Mouse (Mus musculus): Measurements from ENCODE around the gene Gzmg. TPM values are rescaled to one million over a fixed set of nuclear protein-coding genes. Genes with fewer than 3 reads are reported as not detected.
"Not testable (repeated sequence)": the region's sequence is repeated elsewhere in the genome, so short reads cannot be mapped to it uniquely, and the experiment has no call there.

Gene Gzmg
- polyA plus RNA-seq (2015; fragmentation: Nextera tagmentation; extraction: Ambion mirVana) = not detected in 2 replicates

- not testable (repeated sequence) for H3K9ac ChIP-seq; H3K36me3 ChIP-seq (replicated peaks); H3K27me3 ChIP-seq (replicated peaks); H3K4me2 ChIP-seq; H3K9me3 ChIP-seq; ATAC-seq (replicated peaks); H3K4me3 ChIP-seq; H3K27ac ChIP-seq; H3K4me1 ChIP-seq
- WGBS = 80% methylated on average over 2 of the region's 2 CpGs
These were observed at the start of gene Gzmg for GRCm38 (mm10) chr14:56159479-56159878. Gene Gzmg, minus strand, starts transcription at chr14:56159579.

GRCm38 (mm10) chr14:56205613-56206012 is 46.2 kb upstream of the Gzmg start:
- Histone ChIP-seq H3K9ac (no peak overlapping the region), H3K27me3 (replicated peaks) (no peaks in the 10 kb centered on the region), H3K4me1 (no peaks in the 10 kb centered on the region), H3K36me3 (replicated peaks) (no peaks in the 10 kb centered on the region), H3K9me3 (no peaks in the 10 kb centered on the region), H3K4me3 (no peak overlapping the region), H3K27ac (no peak overlapping the region), H3K4me2 (no peak overlapping the region)
- WGBS = 72% methylated on average over 1 of the region's 1 CpGs
- ATAC-seq (replicated peaks) = no peak

- not testable (repeated sequence) for H3K9ac ChIP-seq; H3K4me1 ChIP-seq; H3K27me3 ChIP-seq (replicated peaks); ATAC-seq (replicated peaks); H3K36me3 ChIP-seq (replicated peaks); H3K27ac ChIP-seq; H3K9me3 ChIP-seq; H3K4me3 ChIP-seq; H3K4me2 ChIP-seq
- WGBS = 34% methylated on average over 5 of the region's 5 CpGs
These were observed 45.6 kb upstream of the Gzmg start for GRCm38 (mm10) chr14:56205021-56205420.

- no peak overlapping the region for H3K4me2 ChIP-seq
- WGBS = 11% methylated on average over 2 of the region's 2 CpGs
- no peaks in the 10 kb centered on the region for H3K9me3 ChIP-seq
- H3K4me3 ChIP-seq = no peak overlapping the region
- no peaks in the 10 kb centered on the region for H3K27me3 ChIP-seq (replicated peaks)
- H3K9ac ChIP-seq = no peak overlapping the region
- H3K4me1 ChIP-seq = no peaks in the 10 kb centered on the region
- ATAC-seq (replicated peaks) = no peak
- no peak overlapping the region for H3K27ac ChIP-seq
- no peaks in the 10 kb centered on the region for H3K36me3 ChIP-seq (replicated peaks)
These were observed 44.6 kb upstream of the Gzmg start for GRCm38 (mm10) chr14:56203975-56204374.

GRCm38 (mm10) chr14:56186946-56187345 is 27.6 kb upstream of the Gzmg start:
- H3K9me3 ChIP-seq = no peaks in the 10 kb centered on the region
- H3K4me3 ChIP-seq = no peak overlapping the region
- no peaks in the 10 kb centered on the region for H3K4me1 ChIP-seq
- no peak for ATAC-seq (replicated peaks)
- no peak overlapping the region for H3K27ac ChIP-seq
- no peak overlapping the region for H3K9ac ChIP-seq
- H3K4me2 ChIP-seq = no peak overlapping the region
- 56% methylated on average over 6 of the region's 6 CpGs for WGBS
- H3K36me3 ChIP-seq (replicated peaks) = no peaks in the 10 kb centered on the region
- no peaks in the 10 kb centered on the region for H3K27me3 ChIP-seq (replicated peaks)

GRCm38 (mm10) chr14:56186521-56186920 is 27.1 kb upstream of the Gzmg start:
- no peak for ATAC-seq (replicated peaks)
- WGBS = 79% methylated on average over 5 of the region's 5 CpGs
- H3K4me2 ChIP-seq = no peak overlapping the region
- H3K4me3 ChIP-seq = no peak overlapping the region
- no peak overlapping the region for H3K27ac ChIP-seq
- H3K9ac ChIP-seq = no peak overlapping the region
- H3K36me3 ChIP-seq (replicated peaks) = no peaks in the 10 kb centered on the region
- H3K9me3 ChIP-seq = no peaks in the 10 kb centered on the region
- no peaks in the 10 kb centered on the region for H3K4me1 ChIP-seq
- no peaks in the 10 kb centered on the region for H3K27me3 ChIP-seq (replicated peaks)

GRCm38 (mm10) chr14:56177651-56178050 is 18.3 kb upstream of the Gzmg start:
- WGBS = 30% methylated on average over 8 of the region's 8 CpGs
- not testable (repeated sequence) for H3K4me3 ChIP-seq; H3K36me3 ChIP-seq (replicated peaks); H3K4me1 ChIP-seq; H3K9me3 ChIP-seq; H3K27me3 ChIP-seq (replicated peaks); H3K4me2 ChIP-seq; H3K27ac ChIP-seq; ATAC-seq (replicated peaks); H3K9ac ChIP-seq

GRCm38 (mm10) chr14:56174499-56174898 is 15.1 kb upstream of the Gzmg start, which contains the start of gene Gzmn:
Gene Gzmn, minus strand, starts transcription at chr14:56174599.
- H3K4me1 ChIP-seq = no peaks in the 10 kb centered on the region
- no peak within 1 kb of the TSS for H3K9ac ChIP-seq
- H3K27me3 ChIP-seq (replicated peaks) = no peaks in the 10 kb centered on the region
- H3K4me3 ChIP-seq = no peak within 1 kb of the TSS
- WGBS = 91% methylated on average over 5 of the region's 5 CpGs
- ATAC-seq (replicated peaks) = no peak
- no peak within 1 kb of the TSS for H3K27ac ChIP-seq
- H3K36me3 ChIP-seq (replicated peaks) = no peaks in the 10 kb centered on the region
- H3K9me3 ChIP-seq = no peaks in the 10 kb centered on the region
- no peak within 1 kb of the TSS for H3K4me2 ChIP-seq

GRCm38 (mm10) chr14:56173396-56173795 is 14.0 kb upstream of the Gzmg start:
- Histone ChIP-seq H3K36me3 (replicated peaks) (no peaks in the 10 kb centered on the region), H3K27me3 (replicated peaks) (no peaks in the 10 kb centered on the region), H3K4me2 (no peak overlapping the region), H3K9me3 (no peaks in the 10 kb centered on the region), H3K4me3 (no peak overlapping the region), H3K4me1 (no peaks in the 10 kb centered on the region), H3K9ac (no peak overlapping the region), H3K27ac (no peak overlapping the region)
- no peak for ATAC-seq (replicated peaks)
- 92% methylated on average over 6 of the region's 6 CpGs for WGBS

- H3K27ac ChIP-seq = no peak overlapping the region
- no peaks in the 10 kb centered on the region for H3K36me3 ChIP-seq (replicated peaks)
- no peak overlapping the region for H3K9ac ChIP-seq
- ATAC-seq (replicated peaks) = no peak
- no peaks in the 10 kb centered on the region for H3K9me3 ChIP-seq
- H3K4me1 ChIP-seq = no peaks in the 10 kb centered on the region
- 93% methylated on average over 5 of the region's 5 CpGs for WGBS
- H3K4me2 ChIP-seq = no peak overlapping the region
- no peaks in the 10 kb centered on the region for H3K27me3 ChIP-seq (replicated peaks)
- no peak overlapping the region for H3K4me3 ChIP-seq
These were observed 13.4 kb upstream of the Gzmg start for GRCm38 (mm10) chr14:56172744-56173143.

GRCm38 (mm10) chr14:56168009-56168408 is 8.6 kb upstream of the Gzmg start:
- no peaks in the 10 kb centered on the region for H3K9me3 ChIP-seq
- no peak overlapping the region for H3K27ac ChIP-seq
- no peaks in the 10 kb centered on the region for H3K27me3 ChIP-seq (replicated peaks)
- WGBS = 88% methylated on average over 6 of the region's 6 CpGs
- no peak for ATAC-seq (replicated peaks)
- no peaks in the 10 kb centered on the region for H3K36me3 ChIP-seq (replicated peaks)
- no peak overlapping the region for H3K4me2 ChIP-seq
- H3K4me1 ChIP-seq = no peaks in the 10 kb centered on the region
- H3K4me3 ChIP-seq = no peak overlapping the region
- H3K9ac ChIP-seq = no peak overlapping the region

GRCm38 (mm10) chr14:56162109-56162508 is 2.7 kb upstream of the Gzmg start:
- Histone ChIP-seq H3K4me1 (no peaks in the 10 kb centered on the region), H3K27ac (no peak overlapping the region), H3K9ac (no peak overlapping the region), H3K9me3 (no peaks in the 10 kb centered on the region), H3K27me3 (replicated peaks) (no peaks in the 10 kb centered on the region), H3K36me3 (replicated peaks) (no peaks in the 10 kb centered on the region), H3K4me3 (no peak overlapping the region), H3K4me2 (no peak overlapping the region)
- 91% methylated on average over 2 of the region's 2 CpGs for WGBS
- no peak for ATAC-seq (replicated peaks)

GRCm38 (mm10) chr14:56155340-56155739 is 4.0 kb downstream of the Gzmg start:
- Histone ChIP-seq H3K27ac (no peak overlapping the region), H3K27me3 (replicated peaks) (no peaks in the 10 kb centered on the region), H3K4me3 (no peak overlapping the region), H3K9me3 (no peaks in the 10 kb centered on the region), H3K4me2 (no peak overlapping the region), H3K4me1 (no peaks in the 10 kb centered on the region), H3K36me3 (replicated peaks) (no peaks in the 10 kb centered on the region), H3K9ac (no peak overlapping the region)
- WGBS = 82% methylated on average over 2 of the region's 2 CpGs
- ATAC-seq (replicated peaks) = no peak

- not testable (repeated sequence) for H3K27me3 ChIP-seq (replicated peaks); H3K4me2 ChIP-seq; H3K9me3 ChIP-seq; H3K36me3 ChIP-seq (replicated peaks); H3K4me1 ChIP-seq; H3K9ac ChIP-seq; H3K27ac ChIP-seq; ATAC-seq (replicated peaks); H3K4me3 ChIP-seq
- WGBS = 74% methylated on average over 1 of the region's 1 CpGs
These were observed 25.7 kb downstream of the Gzmg start for GRCm38 (mm10) chr14:56133675-56134074.
